Mouse (Mus musculus) heart, embryonic 10.5 days (tissue): Measurements from ENCODE around the gene Smim13. TPM values are rescaled to one million over a fixed set of nuclear protein-coding genes. Genes with fewer than 3 reads are reported as not detected.
"Not testable (repeated sequence)": the region's sequence is repeated elsewhere in the genome, so short reads cannot be mapped to it uniquely, and the experiment has no call there.

Experiments
- DNase-seq: peaks from one replicate; pipeline ENCODE4 v3.0.0-alpha.2; 2017; ENCODE audit warnings: low spot score
- H3K27ac ChIP-seq: fragments of 300-500 bp; sonication (generic); 2 replicates; pipeline ENCODE4 v1.5.1; 2016; ENCODE audit warnings: mild to moderate bottlenecking
- H3K27me3 ChIP-seq: fragments of 300-500 bp; sonication (generic); 2 replicates; pipeline ENCODE4 v1.6.1; 2016; ENCODE audit warnings: mild to moderate bottlenecking; ENCODE audit not compliant: poor library complexity, insufficient read depth, severe bottlenecking
- H3K36me3 ChIP-seq: fragments of 300-500 bp; sonication (generic); 2 replicates; pipeline ENCODE4 v1.6.1; 2016; ENCODE audit warnings: mild to moderate bottlenecking, moderate library complexity
- H3K4me1 ChIP-seq: fragments of 300-500 bp; sonication (generic); 2 replicates; pipeline ENCODE4 v1.6.1; 2016; ENCODE audit warnings: mild to moderate bottlenecking
- H3K4me3 ChIP-seq: fragments of 300-500 bp; sonication (generic); 2 replicates; pipeline ENCODE4 v1.5.1; 2016; ENCODE audit warnings: mild to moderate bottlenecking, moderate library complexity
- H3K9me3 ChIP-seq: fragments of 300-500 bp; sonication (generic); 2 replicates; pipeline ENCODE4 v1.6.1; 2016; ENCODE audit warnings: mild to moderate bottlenecking, moderate library complexity
- WGBS: fragments of 180-500 bp; shearing (Covaris S2); methylation state at CpG from one replicate; pipeline ENCODE4 v1.1.7; 2016; 5-methylcytosine and 5-hydroxymethylcytosine counted together
- polyA plus RNA-seq: library from polyadenylated mRNA; unstranded; fragments of >200 nt; fragmentation: Nextera tagmentation; extraction: Ambion mirVana; gene quantifications from 2 replicates; pipeline ENCODE4 v1.2.1, GENCODE M21; 2016

Smim13 gene
- 11.4 TPM in 2 replicates for polyA plus RNA-seq

GRCm38 (mm10) chr13:41249538-41250317 lies at the start of gene Smim13:
Gene Smim13, plus strand, starts transcription at chr13:41249844.
- Histone ChIP-seq H3K9me3 (no peaks in the 10 kb centered on the region), H3K4me1 (peaks cover 19% of the 10 kb centered on the region), H3K27me3 (no peaks in the 10 kb centered on the region), H3K36me3 (no peaks in the 10 kb centered on the region), H3K4me3 (peak within 1 kb of the TSS; percentile 87), H3K27ac (peak within 1 kb of the TSS; percentile 96)
- DNase-seq, result peak; percentile 99
- under 1% methylated on average over 75 of the region's 78 CpGs for WGBS

- Histone ChIP-seq H3K36me3 (no peaks in the 10 kb centered on the region), H3K4me1 (peaks cover 3% of the 10 kb centered on the region; the same call in 1 of the 2 replicates), H3K27ac (no peak overlapping the region), H3K27me3 (no peaks in the 10 kb centered on the region), H3K4me3 (no peak overlapping the region), H3K9me3 (no peaks in the 10 kb centered on the region)
- WGBS, result 72% methylated on average over 2 of the region's 2 CpGs
- DNase-seq, result no peak
These were observed 48.8 kb upstream of the Smim13 start for GRCm38 (mm10) chr13:41200861-41201260.

GRCm38 (mm10) chr13:41203289-41203688 lies 46.4 kb upstream of the Smim13 start:
- H3K27me3 ChIP-seq, result no peaks in the 10 kb centered on the region
- WGBS, result 75% methylated on average over 7 of the region's 7 CpGs

GRCm38 (mm10) chr13:41203691-41204090 lies 46.0 kb upstream of the Smim13 start:
- Histone ChIP-seq H3K4me1 (peaks cover 3% of the 10 kb centered on the region; the same call in 1 of the 2 replicates), H3K4me3 (no peak overlapping the region), H3K36me3 (no peaks in the 10 kb centered on the region), H3K9me3 (no peaks in the 10 kb centered on the region), H3K27ac (no peak overlapping the region), H3K27me3 (no peaks in the 10 kb centered on the region)
- DNase-seq, result no peak
- WGBS, result 65% methylated on average over 9 of the region's 9 CpGs

More at GRCm38 (mm10) chr13:41203289-41203688, 46.4 kb upstream of the Smim13 start:
- Histone ChIP-seq H3K9me3 (no peaks in the 10 kb centered on the region), H3K27ac (no peak overlapping the region), H3K36me3 (no peaks in the 10 kb centered on the region), H3K4me3 (no peak overlapping the region), H3K4me1 (peaks cover 3% of the 10 kb centered on the region; the same call in 1 of the 2 replicates)
- DNase-seq, result no peak

- H3K27ac ChIP-seq, H3K27me3 ChIP-seq, H3K36me3 ChIP-seq, H3K4me3 ChIP-seq, H3K4me1 ChIP-seq, DNase-seq, H3K9me3 ChIP-seq: not testable (repeated sequence)
These were observed 44.1 kb upstream of the Smim13 start for GRCm38 (mm10) chr13:41205568-41205967.

- WGBS, result 78% methylated on average over 5 of the region's 5 CpGs
- Histone ChIP-seq H3K36me3 (no peaks in the 10 kb centered on the region), H3K4me1 (peaks cover 3% of the 10 kb centered on the region; the same call in 1 of the 2 replicates), H3K27ac (no peak overlapping the region), H3K9me3 (no peaks in the 10 kb centered on the region), H3K4me3 (no peak overlapping the region), H3K27me3 (no peaks in the 10 kb centered on the region)
- DNase-seq, result no peak
These were observed 43.4 kb upstream of the Smim13 start for GRCm38 (mm10) chr13:41206241-41206640.

- WGBS, result 77% methylated on average over 4 of the region's 4 CpGs
- H3K4me3 ChIP-seq, result no peak overlapping the region
- H3K9me3 ChIP-seq, result no peaks in the 10 kb centered on the region
These were observed 38.4 kb upstream of the Smim13 start for GRCm38 (mm10) chr13:41211276-41211675.

GRCm38 (mm10) chr13:41212558-41213322 lies 36.9 kb upstream of the Smim13 start:
- DNase-seq, result no peak
- Histone ChIP-seq H3K27me3 (no peaks in the 10 kb centered on the region), H3K27ac (no peak overlapping the region), H3K36me3 (no peaks in the 10 kb centered on the region), H3K9me3 (no peaks in the 10 kb centered on the region), H3K4me1 (peaks cover 3% of the 10 kb centered on the region; the same call in 1 of the 2 replicates), H3K4me3 (no peak overlapping the region)
- 66% methylated on average over 6 of the region's 6 CpGs for WGBS

More at GRCm38 (mm10) chr13:41211276-41211675, 38.4 kb upstream of the Smim13 start:
- no peak for DNase-seq
- no peaks in the 10 kb centered on the region for H3K27me3 ChIP-seq
- H3K4me1 ChIP-seq, result peaks cover 3% of the 10 kb centered on the region; the same call in 1 of the 2 replicates
- no peak overlapping the region for H3K27ac ChIP-seq
- no peaks in the 10 kb centered on the region for H3K36me3 ChIP-seq

GRCm38 (mm10) chr13:41215669-41216068 lies 34.0 kb upstream of the Smim13 start:
- H3K9me3 ChIP-seq, result 0 out of 2 replicates have a peak, but pooled peaks cover 1% of the 10 kb centered on the region
- no peak overlapping the region for H3K27ac ChIP-seq
- no peaks in the 10 kb centered on the region for H3K27me3 ChIP-seq
- WGBS, result 79% methylated on average over 6 of the region's 6 CpGs
- no peak overlapping the region for H3K4me3 ChIP-seq
- H3K4me1 ChIP-seq, result peaks cover 11% of the 10 kb centered on the region
- H3K36me3 ChIP-seq, result no peaks in the 10 kb centered on the region
- DNase-seq, result no peak

GRCm38 (mm10) chr13:41216236-41216635 lies 33.4 kb upstream of the Smim13 start:
- Histone ChIP-seq H3K27me3 (no peaks in the 10 kb centered on the region), H3K27ac (no peak overlapping the region), H3K4me3 (no peak overlapping the region), H3K9me3 (0 out of 2 replicates have a peak, but pooled peaks cover 5% of the 10 kb centered on the region), H3K4me1 (peaks cover 11% of the 10 kb centered on the region), H3K36me3 (no peaks in the 10 kb centered on the region)
- WGBS, result 77% methylated on average over 3 of the region's 3 CpGs
- no peak for DNase-seq

- 0 out of 2 replicates have a peak, but pooled peaks cover 5% of the 10 kb centered on the region for H3K9me3 ChIP-seq
- WGBS, result 39% methylated on average over 1 of the region's 1 CpGs
- H3K27ac ChIP-seq, result no peak overlapping the region
- no peak for DNase-seq
- H3K4me1 ChIP-seq, result peaks cover 8% of the 10 kb centered on the region; the same call in 1 of the 2 replicates
- no peak overlapping the region for H3K4me3 ChIP-seq
- H3K36me3 ChIP-seq, result 0 out of 2 replicates have a peak, but pooled peaks cover 2% of the 10 kb centered on the region
- no peaks in the 10 kb centered on the region for H3K27me3 ChIP-seq
These were observed 30.6 kb upstream of the Smim13 start for GRCm38 (mm10) chr13:41219056-41219455.

- DNase-seq, result peak; percentile 77
- Histone ChIP-seq H3K4me1 (peaks cover 8% of the 10 kb centered on the region; the same call in 1 of the 2 replicates), H3K27ac (peak overlapping the region; percentile 86), H3K9me3 (0 out of 2 replicates have a peak, but pooled peaks cover 5% of the 10 kb centered on the region), H3K27me3 (no peaks in the 10 kb centered on the region), H3K4me3 (peak overlapping the region; percentile 74), H3K36me3 (0 out of 2 replicates have a peak, but pooled peaks cover 2% of the 10 kb centered on the region)
- WGBS, result 4% methylated on average over 35 of the region's 39 CpGs
These were observed 29.8 kb upstream of the Smim13 start for GRCm38 (mm10) chr13:41219687-41220303.
